ENCODE assay signal across 14 mouse cellular contexts in the genomic region with DNA sequence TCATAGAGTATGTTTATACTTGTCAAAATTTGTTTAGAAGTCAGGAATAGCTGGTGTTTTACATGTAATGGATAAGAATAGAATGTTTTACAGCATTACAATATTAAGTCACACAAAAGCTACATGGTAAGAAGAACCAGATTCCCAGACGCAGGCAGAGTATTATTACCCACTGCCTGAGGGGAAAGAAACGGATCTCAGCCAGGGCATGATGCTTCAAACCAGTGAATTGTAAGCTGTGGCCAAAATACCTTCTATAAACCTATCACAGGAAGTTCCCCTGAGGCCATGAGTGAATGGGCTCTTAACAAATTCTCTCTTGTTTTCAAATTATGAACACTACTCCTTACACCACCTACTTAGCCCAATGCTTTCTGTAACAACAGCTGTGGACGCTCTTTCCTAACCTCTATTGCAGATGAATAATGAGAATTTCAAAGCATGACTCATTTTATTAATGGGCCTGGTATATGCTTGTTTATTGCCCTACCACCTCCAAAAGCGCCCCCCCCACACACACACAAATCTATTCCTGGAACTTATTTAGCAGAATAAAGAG.
"Had no signal": no experiment of that assay in that cellular context is flagged by ENCODE, and none has a peak within 500 bp of the region (broad histone marks: within the 10 kb centered on the region; RNA-seq: fewer than 3 reads in every experiment).

No protein-coding gene starts in this region.

- H3K9me3 ChIP-seq: limb, embryonic 12.5 days; liver, embryonic 15.5 days; midbrain, embryonic 15.5 days had no signal

- H3K27me3 ChIP-seq: limb, embryonic 12.5 days; liver, embryonic 15.5 days; midbrain, embryonic 15.5 days had no signal

- ATAC-seq: lung, postnatal 0 days; midbrain, embryonic 15.5 days had no signal

- H3K36me3 ChIP-seq: limb, embryonic 12.5 days; liver, embryonic 15.5 days; midbrain, embryonic 15.5 days had no signal

- H3K4me2 ChIP-seq: limb, embryonic 12.5 days; liver, embryonic 15.5 days; midbrain, embryonic 11.5 days; midbrain, embryonic 15.5 days had no signal

- H3K27ac ChIP-seq: layer of hippocampus, adult 2 months; limb, embryonic 12.5 days; liver, embryonic 15.5 days; midbrain, embryonic 15.5 days; stomach, postnatal 0 days had no signal

- H3K4me1 ChIP-seq: limb, embryonic 12.5 days; liver, embryonic 15.5 days; midbrain, embryonic 15.5 days had no signal

- H3K9ac ChIP-seq: limb, embryonic 12.5 days; liver, embryonic 15.5 days; midbrain, embryonic 15.5 days had no signal

- DNase-seq: kidney, adult 11 months; kidney, adult 9 months; kidney, postnatal 10 days; kidney, postnatal 4 days; lung, adult 2 months; lung, postnatal 36 days; thymus, postnatal 4 days had no signal

- H3K4me3 ChIP-seq: layer of hippocampus, adult 2 months; limb, embryonic 12.5 days; liver, embryonic 15.5 days; midbrain, embryonic 15.5 days had no signal
